Mouse (Mus musculus) forelimb bud, embryonic 11.5 days (tissue): ENCODE measurements at regions not wholly inside any gene's neighbourhood (a gene's known extent, or its start where the extent isn't known, plus 50 kb on each side); places are given as distances from the start of the nearest gene placed in this dataset.
A peak's percentile ranks its signal among the peaks of the same experiment; 100 is the strongest.

Experiments
- DNase-seq: peaks from one replicate; pipeline ENCODE4 v3.0.0-alpha.2; 2012; ENCODE audit warnings: low read depth, low spot score

- no peak for DNase-seq
Observed at GRCm38 (mm10) chr14:70839126-70839525, 239.5 kb upstream of the Fam160b2 start.

- DNase-seq, result no peak
Observed at GRCm38 (mm10) chr14:70837528-70837927, 237.9 kb upstream of the Fam160b2 start.

- no peak for DNase-seq
Observed at GRCm38 (mm10) chr14:70833238-70833637, 233.6 kb upstream of the Fam160b2 start.

GRCm38 (mm10) chr14:70832462-70833212 lies 233.0 kb upstream of the Fam160b2 start:
- DNase-seq, result peak; percentile 11

- DNase-seq, result peak; percentile 7
Observed at GRCm38 (mm10) chr14:70832042-70832441, 232.4 kb upstream of the Fam160b2 start.
